Mouse (Mus musculus) lung, postnatal 36 days (tissue): ENCODE data around the gene Tmbim1.

Experiments used
- DNase-seq: peaks from one replicate; pipeline ENCODE4 v3.0.0; 2022; ENCODE audit warnings: mixed read lengths

The Tmbim1 gene

DNA sequence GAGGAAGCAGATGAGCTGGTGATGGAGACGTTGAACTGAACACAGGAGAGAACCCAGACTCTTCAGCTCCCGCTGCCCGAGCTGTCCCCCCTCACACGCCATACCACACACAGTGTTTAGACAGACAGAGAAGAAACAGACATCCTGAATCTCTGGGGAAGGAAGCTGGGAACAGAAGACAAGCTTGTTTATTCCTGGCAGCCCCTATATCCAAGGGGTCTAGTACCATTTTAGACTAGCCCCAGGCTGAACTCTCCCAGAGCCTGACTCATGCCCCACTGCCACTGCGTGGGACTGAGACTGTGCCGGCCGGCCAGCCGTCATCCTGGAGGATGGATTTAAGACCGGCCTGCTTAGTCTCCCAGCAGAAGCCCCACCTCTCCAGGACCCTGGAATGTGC lies 30.4 kb downstream of the Tmbim1 start:
- DNase-seq: no peak

DNA sequence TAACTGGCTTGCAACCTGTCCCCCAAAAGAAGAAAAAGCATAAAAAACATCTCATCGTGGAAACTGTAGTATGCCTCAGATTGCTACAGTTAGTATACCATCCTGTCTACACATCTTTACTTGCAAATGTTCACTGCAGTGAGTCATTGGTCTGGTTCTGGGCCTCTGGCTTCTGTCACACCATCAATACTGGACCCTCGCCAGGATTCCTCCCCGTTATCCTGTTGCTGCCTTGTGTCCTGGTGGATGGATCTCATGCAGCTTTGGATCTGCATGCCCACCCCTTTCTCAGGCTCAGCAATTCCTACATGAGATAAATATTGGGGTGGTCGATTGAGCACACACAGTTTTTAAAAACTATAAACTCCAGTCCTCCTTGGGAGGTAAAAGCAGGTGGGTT lies 33.8 kb downstream of the Tmbim1 start:
- no peak for DNase-seq

DNA sequence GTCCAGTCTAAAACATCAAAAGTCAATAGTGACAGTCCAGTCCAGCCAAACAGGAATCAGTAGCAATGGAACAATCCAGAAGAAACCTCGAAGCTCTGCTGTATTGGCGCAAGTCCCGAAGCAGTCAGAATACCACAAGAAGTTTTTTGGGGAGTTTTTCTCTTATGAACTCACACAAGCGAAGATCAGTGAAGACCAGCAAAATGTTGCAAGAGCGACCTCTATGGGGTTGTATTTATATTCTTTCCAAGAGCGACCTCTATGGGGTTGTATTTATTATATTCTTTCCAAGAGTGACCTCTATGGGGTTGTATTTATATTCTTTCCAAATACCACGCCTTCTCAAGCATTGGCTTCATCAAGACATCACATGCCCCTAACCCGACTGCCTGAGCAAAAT lies 36.7 kb downstream of the Tmbim1 start:
- DNase-seq: no peak

DNA sequence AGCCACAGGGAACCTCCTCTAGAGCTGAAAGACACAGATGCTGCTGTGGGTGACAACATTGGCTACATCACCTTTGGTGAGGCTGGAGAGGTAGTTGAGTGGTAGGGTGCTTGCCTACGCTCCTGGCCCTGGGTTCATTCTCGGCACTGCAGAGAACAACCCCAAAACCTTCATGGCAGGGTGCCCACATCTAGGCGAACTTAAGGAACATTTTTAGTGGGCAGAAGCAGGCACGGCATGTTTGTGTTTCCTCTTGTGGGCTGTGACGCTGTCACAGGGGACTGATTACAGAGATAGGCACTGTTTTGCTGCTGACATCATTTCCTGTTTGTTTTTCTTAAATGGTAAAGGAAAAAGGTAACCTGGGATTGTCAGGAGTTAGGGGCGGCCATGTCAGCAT lies 42.9 kb downstream of the Tmbim1 start:
- no peak for DNase-seq

DNA sequence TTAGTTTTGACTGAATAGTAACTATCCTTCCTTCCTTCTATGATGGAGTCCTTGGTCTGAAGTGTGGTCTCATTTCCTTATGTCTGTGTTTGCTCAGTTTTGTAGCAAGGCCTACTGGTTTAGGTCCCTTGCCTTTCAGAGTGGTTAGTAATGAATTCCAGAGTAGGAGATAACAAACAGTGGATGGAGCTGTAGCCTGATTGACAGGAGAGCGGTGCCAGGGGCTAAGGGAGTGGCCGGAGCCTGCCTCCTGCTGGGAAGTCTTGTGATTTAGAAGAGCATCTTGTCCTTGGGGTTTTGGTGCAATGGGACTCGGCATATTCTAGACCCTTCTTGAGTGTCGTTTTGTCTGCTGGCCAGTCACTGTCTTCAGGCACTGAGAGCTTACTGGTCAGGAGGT lies 48.6 kb downstream of the Tmbim1 start:
- DNase-seq: no peak

DNA sequence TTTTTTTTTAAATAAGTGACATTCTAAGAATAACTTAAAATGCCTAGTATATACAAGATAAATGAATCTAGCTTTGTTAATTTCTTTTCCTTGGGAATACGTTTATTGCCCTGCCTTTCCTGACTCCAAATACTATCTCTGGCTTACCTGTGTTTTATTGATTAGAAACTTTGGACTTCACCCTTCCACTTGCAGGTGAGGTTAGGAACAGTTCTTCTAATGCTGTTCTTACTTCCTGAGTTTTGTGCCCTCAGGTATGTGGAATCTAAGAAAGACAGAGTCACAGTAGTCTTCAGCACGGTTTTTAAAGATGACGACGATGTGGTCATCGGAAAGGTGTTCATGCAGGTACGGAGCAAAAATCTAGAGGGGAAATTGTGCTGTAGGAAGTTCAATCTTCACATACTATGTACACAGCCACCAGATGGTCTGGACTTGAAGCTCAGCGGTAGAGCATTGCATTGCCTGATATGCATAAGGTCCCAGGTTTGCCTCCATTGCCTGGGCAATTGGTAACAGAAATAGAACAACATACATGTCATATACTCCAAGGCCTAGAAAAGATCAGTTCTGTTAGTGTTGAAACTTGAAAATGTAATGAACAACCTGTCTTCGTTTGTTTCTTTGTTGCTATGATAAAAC lies 49.6 kb downstream of the Tmbim1 start:
- no peak for DNase-seq

DNA sequence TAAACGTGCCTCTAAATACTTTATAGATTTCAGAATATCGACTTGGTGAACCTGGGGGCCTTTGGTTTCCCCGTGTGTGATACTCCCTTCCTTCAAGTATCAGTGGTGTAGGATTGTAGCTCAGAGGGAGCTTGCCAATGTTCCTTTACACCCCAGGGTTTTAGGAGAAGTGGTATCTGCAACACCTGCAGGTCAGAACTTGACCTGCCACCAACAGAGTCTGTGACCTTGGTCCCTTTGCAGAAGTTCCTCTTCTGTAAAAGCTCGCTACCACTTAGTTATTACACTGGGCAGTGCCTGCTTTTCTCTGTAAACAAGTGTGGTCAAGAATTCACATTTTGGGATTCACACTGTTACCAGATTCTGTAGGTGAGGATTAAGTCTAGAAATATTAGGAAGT lies 55.3 kb downstream of the Tmbim1 start:
- no peak for DNase-seq

DNA sequence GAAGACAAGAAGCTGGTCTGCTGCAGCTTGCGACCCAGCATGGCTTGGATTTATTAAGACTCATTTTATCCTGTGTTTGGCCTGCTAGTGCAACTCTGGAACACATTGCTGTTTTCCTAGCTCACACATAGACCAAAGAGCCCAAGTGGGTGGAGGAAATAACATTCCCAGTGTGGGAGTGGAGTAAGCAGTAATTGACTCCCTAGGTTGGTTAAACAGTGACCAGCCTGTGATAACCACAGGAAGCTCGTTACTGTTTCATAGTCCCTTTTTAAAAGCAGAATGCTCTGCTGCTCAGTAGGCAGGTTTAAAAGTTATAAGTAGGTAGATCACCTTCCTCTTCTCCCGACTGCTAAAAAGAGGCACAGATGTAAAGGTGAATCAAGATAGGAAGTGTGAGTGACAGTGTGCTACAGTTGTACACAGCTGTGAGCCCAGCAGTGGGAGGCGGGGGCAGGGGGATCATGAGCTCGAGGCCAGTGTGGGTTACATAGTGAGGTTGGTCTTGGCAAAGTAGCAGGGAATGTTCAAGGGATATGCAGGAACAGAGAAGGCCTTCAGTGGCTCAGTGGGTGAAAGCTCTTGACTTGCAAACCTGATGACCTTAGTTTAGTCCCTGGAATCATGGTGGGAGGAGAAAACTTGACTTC lies 56.0 kb downstream of the Tmbim1 start:
- peak; percentile 54 for DNase-seq

DNA sequence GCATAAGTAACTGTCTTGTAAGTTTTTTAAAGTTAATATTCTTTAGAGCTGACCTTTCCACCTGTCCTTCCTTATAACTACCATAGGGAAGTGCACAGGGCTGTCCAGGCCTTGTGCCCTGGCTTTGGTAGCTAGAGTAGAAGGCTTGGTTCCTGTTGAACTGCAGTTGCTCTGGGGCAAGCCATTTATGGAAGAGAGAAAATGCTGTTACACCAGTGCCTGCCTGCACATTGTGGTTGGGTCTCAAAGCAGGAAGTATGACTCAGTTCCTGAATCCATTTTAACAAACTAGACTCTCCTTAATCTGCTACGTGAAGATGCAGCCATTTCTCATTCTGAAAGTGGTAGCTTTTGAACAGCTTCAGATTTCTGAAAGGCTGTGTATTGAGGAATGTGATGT lies 56.6 kb downstream of the Tmbim1 start:
- peak; percentile 83 for DNase-seq

DNA sequence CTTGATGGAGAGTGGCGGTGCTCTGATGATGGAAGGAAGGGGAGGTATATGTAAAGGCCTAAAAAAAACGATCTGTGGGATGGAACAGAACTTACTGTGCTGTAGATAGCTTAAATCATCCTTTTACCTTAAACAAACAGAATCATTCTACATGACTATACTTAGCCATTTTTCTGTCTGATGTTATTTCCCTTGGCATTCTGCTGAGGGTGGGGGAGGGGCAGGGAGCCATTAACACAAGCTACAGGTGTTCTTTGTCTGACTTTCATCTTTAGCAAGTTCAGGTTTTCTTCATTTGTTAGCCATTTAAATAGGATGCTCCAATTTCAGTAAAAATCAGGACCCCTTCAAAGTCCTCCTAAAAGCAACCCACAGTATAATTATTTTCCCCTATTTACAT lies 59.9 kb downstream of the Tmbim1 start:
- DNase-seq: no peak

DNA sequence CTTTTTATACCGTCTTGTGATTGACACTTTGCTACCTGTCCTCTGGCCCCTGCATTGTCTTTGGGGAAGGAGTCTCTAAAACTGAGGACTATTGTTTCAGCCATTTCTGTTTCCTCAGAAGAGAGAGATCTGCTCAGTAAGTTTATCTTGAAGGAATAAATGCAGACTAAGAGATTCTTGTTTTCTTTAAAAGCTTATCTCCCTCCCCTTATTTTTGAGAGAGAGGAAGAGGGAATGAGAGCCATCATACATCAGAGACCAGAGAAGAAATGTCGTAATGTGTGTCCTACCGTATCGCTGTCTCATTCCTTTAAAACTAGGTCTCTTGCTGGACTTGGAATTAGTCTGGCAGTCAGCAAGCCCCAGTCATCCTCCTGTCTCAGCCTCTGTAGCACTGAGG lies 64.6 kb downstream of the Tmbim1 start:
- no peak for DNase-seq

DNA sequence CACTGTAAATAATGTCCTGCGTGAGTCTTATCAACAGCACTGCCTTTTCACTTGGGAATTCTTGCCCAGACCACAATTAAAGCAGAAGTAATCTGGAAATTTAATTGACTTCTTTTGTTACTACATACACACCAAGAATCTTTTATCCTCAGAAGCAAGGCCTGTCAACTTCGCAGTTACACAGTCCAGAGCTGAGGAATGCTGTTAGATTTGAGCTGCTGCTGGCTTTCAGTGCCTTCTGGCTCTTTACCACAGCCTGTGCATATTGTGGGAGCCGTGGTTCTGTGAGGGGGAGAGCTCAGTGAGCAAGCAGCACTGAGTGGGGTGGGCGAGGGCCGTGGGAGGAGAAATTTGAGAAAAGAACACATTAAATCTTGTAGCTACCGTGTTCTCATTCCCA lies 65.1 kb downstream of the Tmbim1 start:
- DNase-seq: no peak

DNA sequence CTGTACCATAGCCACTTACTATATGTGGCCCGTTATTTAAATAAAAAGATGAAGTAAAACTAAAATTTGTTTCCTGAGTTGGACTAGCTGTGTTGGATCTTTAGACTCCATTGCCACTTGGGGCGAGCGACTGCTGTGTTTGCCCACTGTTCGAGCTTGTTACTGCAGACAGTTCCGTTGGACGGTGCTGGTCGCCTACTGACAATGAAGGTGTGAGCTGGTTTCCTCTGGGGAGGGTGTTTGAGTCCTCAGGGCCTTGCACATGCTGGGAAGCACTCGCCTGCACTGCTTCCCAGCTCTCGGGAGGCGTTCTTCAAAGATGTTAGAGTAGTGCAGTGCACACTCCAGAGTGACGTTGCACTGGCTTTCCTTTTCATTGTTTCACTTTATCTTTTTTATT lies 65.8 kb downstream of the Tmbim1 start:
- DNase-seq: no peak

DNA sequence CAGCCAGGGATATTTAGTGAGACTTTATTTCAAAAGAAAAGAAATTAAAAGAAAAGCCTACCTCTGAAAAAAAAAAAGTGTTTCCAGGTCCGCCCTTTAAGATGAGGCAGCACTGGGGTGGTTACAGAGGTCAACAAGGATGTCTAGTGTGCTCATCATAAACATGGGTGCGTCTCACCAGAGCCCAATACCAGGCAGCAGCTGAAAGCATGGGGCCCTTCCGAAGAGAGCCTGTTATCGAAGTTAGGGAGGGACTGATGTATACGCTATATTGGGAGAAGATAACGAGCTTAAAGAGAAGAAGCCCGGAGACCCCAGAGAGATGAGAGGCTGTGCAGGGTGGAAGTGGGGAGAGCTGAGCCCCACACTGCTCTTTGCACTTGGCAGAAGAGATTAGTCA lies 66.3 kb downstream of the Tmbim1 start:
- DNase-seq: no peak
